Mouse (Mus musculus) testis, adult 2 months (tissue): ENCODE data around the gene Clstn1.

Experiments
- CTCF ChIP-seq: fragments of 200-500 bp; IDR thresholded peaks from 2 replicates; pipeline ENCODE4 v1.5.1; 2012; ENCODE audit warnings: low read depth, mild to moderate bottlenecking, inconsistent platforms, low read length, moderate library complexity; ENCODE audit not compliant: control insufficient read depth, insufficient read depth, insufficient replicate concordance
- POLR2A ChIP-seq: fragments of 200-500 bp; IDR thresholded peaks from 2 replicates; pipeline ENCODE4 v1.6.1; 2012; ENCODE audit warnings: low read depth, mild to moderate bottlenecking, inconsistent platforms, low read length, moderate library complexity; ENCODE audit not compliant: control insufficient read depth

- no peak for TF ChIP-seq CTCF
- no peak for TF ChIP-seq POLR2A
Measured at GRCm38 (mm10) chr4:149578085-149578681, 8.1 kb upstream of the Clstn1 start.
